Mouse (Mus musculus): Measurements from ENCODE around the gene Hrg. TPM values are rescaled to one million over a fixed set of nuclear protein-coding genes. Genes with fewer than 3 reads are reported as not detected.

Gene Hrg
- not detected in 2 replicates for polyA plus RNA-seq (2012; rRNA removed)

GRCm38 (mm10) chr16:22950840-22951395, at the start of gene Hrg:
Gene Hrg (plus strand): TSS chr16:22951072.
- H3K27ac ChIP-seq (ENCODE audit: insufficient read depth, low read length): no peak within 1 kb of the TSS
- no peak within 1 kb of the TSS for H3K4me3 ChIP-seq (ENCODE audit: extremely low read depth, insufficient read depth, insufficient read length)
- no peaks in the 10 kb centered on the region for H3K27me3 ChIP-seq (ENCODE audit: control insufficient read depth, insufficient read depth, low read length)
- no peak for DNase-seq (ENCODE audit: low read depth in 1 of 2, low spot score in 2 of 2)
- 94% methylated on average over 6 of the region's 6 CpGs for WGBS
- no peaks in the 10 kb centered on the region for H3K4me1 ChIP-seq (ENCODE audit: control insufficient read depth, insufficient read depth, insufficient read length)
- no peaks in the 10 kb centered on the region for H3K36me3 ChIP-seq (ENCODE audit: control insufficient read depth, insufficient read depth, low read length)
- TF ChIP-seq POLR2A (IDR thresholded peaks at IDR 0.05; ENCODE audit: low read depth, low read length) (no peak), CTCF (IDR thresholded peaks at IDR 0.05; ENCODE audit: extremely low read depth, insufficient read depth, insufficient read length, insufficient replicate concordance) (no peak)

GRCm38 (mm10) chr16:22901326-22901725, 49.5 kb upstream of the Hrg start:
- H3K27ac ChIP-seq (ENCODE audit: insufficient read depth, low read length): no peak overlapping the region
- WGBS: 84% methylated on average over 3 of the region's 3 CpGs

GRCm38 (mm10) chr16:22909290-22909689, 41.6 kb upstream of the Hrg start:
- Histone ChIP-seq H3K4me1 (ENCODE audit: control insufficient read depth, insufficient read depth, insufficient read length) (no peaks in the 10 kb centered on the region), H3K27me3 (ENCODE audit: control insufficient read depth, insufficient read depth, low read length) (no peaks in the 10 kb centered on the region), H3K4me3 (ENCODE audit: extremely low read depth, insufficient read depth, insufficient read length) (no peak overlapping the region), H3K36me3 (ENCODE audit: control insufficient read depth, insufficient read depth, low read length) (no peaks in the 10 kb centered on the region), H3K27ac (ENCODE audit: insufficient read depth, low read length) (no peak overlapping the region)
- 93% methylated on average over 6 of the region's 6 CpGs for WGBS
- DNase-seq (ENCODE audit: low read depth in 1 of 2, low spot score in 2 of 2): no peak
- no peak for TF ChIP-seq POLR2A (IDR thresholded peaks at IDR 0.05; ENCODE audit: low read depth, low read length)
- no peak for TF ChIP-seq CTCF (IDR thresholded peaks at IDR 0.05; ENCODE audit: extremely low read depth, insufficient read depth, insufficient read length, insufficient replicate concordance)

More at GRCm38 (mm10) chr16:22901326-22901725, 49.5 kb upstream of the Hrg start:
- no peak for DNase-seq (ENCODE audit: low read depth in 1 of 2, low spot score in 2 of 2)
- Histone ChIP-seq H3K4me1 (ENCODE audit: control insufficient read depth, insufficient read depth, insufficient read length) (no peaks in the 10 kb centered on the region), H3K4me3 (ENCODE audit: extremely low read depth, insufficient read depth, insufficient read length) (no peak overlapping the region), H3K27me3 (ENCODE audit: control insufficient read depth, insufficient read depth, low read length) (no peaks in the 10 kb centered on the region), H3K36me3 (ENCODE audit: control insufficient read depth, insufficient read depth, low read length) (no peaks in the 10 kb centered on the region)
- no peak for TF ChIP-seq CTCF (IDR thresholded peaks at IDR 0.05; ENCODE audit: extremely low read depth, insufficient read depth, insufficient read length, insufficient replicate concordance)
- no peak for TF ChIP-seq POLR2A (IDR thresholded peaks at IDR 0.05; ENCODE audit: low read depth, low read length)

- WGBS: 83% methylated on average over 3 of the region's 3 CpGs
Measured at GRCm38 (mm10) chr16:22911986-22912385, 38.9 kb upstream of the Hrg start.

GRCm38 (mm10) chr16:22912886-22913285, 38.0 kb upstream of the Hrg start:
- H3K4me1 ChIP-seq (ENCODE audit: control insufficient read depth, insufficient read depth, insufficient read length): no peaks in the 10 kb centered on the region
- H3K27me3 ChIP-seq (ENCODE audit: control insufficient read depth, insufficient read depth, low read length): no peaks in the 10 kb centered on the region
- no peak overlapping the region for H3K4me3 ChIP-seq (ENCODE audit: extremely low read depth, insufficient read depth, insufficient read length)
- H3K27ac ChIP-seq (ENCODE audit: insufficient read depth, low read length): no peak overlapping the region
- no peaks in the 10 kb centered on the region for H3K36me3 ChIP-seq (ENCODE audit: control insufficient read depth, insufficient read depth, low read length)
- DNase-seq (ENCODE audit: low read depth in 1 of 2, low spot score in 2 of 2): no peak
- WGBS: 91% methylated on average over 6 of the region's 6 CpGs
- no peak for TF ChIP-seq CTCF (IDR thresholded peaks at IDR 0.05; ENCODE audit: extremely low read depth, insufficient read depth, insufficient read length, insufficient replicate concordance)
- TF ChIP-seq POLR2A (IDR thresholded peaks at IDR 0.05; ENCODE audit: low read depth, low read length): no peak

More at GRCm38 (mm10) chr16:22911986-22912385, 38.9 kb upstream of the Hrg start:
- Histone ChIP-seq H3K27me3 (ENCODE audit: control insufficient read depth, insufficient read depth, low read length) (no peaks in the 10 kb centered on the region), H3K36me3 (ENCODE audit: control insufficient read depth, insufficient read depth, low read length) (no peaks in the 10 kb centered on the region), H3K4me3 (ENCODE audit: extremely low read depth, insufficient read depth, insufficient read length) (no peak overlapping the region), H3K27ac (ENCODE audit: insufficient read depth, low read length) (no peak overlapping the region), H3K4me1 (ENCODE audit: control insufficient read depth, insufficient read depth, insufficient read length) (no peaks in the 10 kb centered on the region)
- DNase-seq (ENCODE audit: low read depth in 1 of 2, low spot score in 2 of 2): no peak
- TF ChIP-seq POLR2A (IDR thresholded peaks at IDR 0.05; ENCODE audit: low read depth, low read length) (no peak), CTCF (IDR thresholded peaks at IDR 0.05; ENCODE audit: extremely low read depth, insufficient read depth, insufficient read length, insufficient replicate concordance) (no peak)

- Histone ChIP-seq H3K27me3 (ENCODE audit: control insufficient read depth, insufficient read depth, low read length) (no peaks in the 10 kb centered on the region), H3K36me3 (ENCODE audit: control insufficient read depth, insufficient read depth, low read length) (no peaks in the 10 kb centered on the region), H3K27ac (ENCODE audit: insufficient read depth, low read length) (no peak overlapping the region), H3K4me3 (ENCODE audit: extremely low read depth, insufficient read depth, insufficient read length) (no peak overlapping the region), H3K4me1 (ENCODE audit: control insufficient read depth, insufficient read depth, insufficient read length) (no peaks in the 10 kb centered on the region)
- DNase-seq (ENCODE audit: low read depth in 1 of 2, low spot score in 2 of 2): no peak
- no peak for TF ChIP-seq CTCF (IDR thresholded peaks at IDR 0.05; ENCODE audit: extremely low read depth, insufficient read depth, insufficient read length, insufficient replicate concordance)
Measured at GRCm38 (mm10) chr16:22914276-22914675, 36.6 kb upstream of the Hrg start.

- Histone ChIP-seq H3K27me3 (ENCODE audit: control insufficient read depth, insufficient read depth, low read length) (no peaks in the 10 kb centered on the region), H3K4me3 (ENCODE audit: extremely low read depth, insufficient read depth, insufficient read length) (no peak within 1 kb of the TSS), H3K36me3 (ENCODE audit: control insufficient read depth, insufficient read depth, low read length) (no peaks in the 10 kb centered on the region), H3K27ac (ENCODE audit: insufficient read depth, low read length) (no peak within 1 kb of the TSS), H3K4me1 (ENCODE audit: control insufficient read depth, insufficient read depth, insufficient read length) (no peaks in the 10 kb centered on the region)
- TF ChIP-seq CTCF (IDR thresholded peaks at IDR 0.05; ENCODE audit: extremely low read depth, insufficient read depth, insufficient read length, insufficient replicate concordance) (no peak), POLR2A (IDR thresholded peaks at IDR 0.05; ENCODE audit: low read depth, low read length) (no peak)
- no peak for DNase-seq (ENCODE audit: low read depth in 1 of 2, low spot score in 2 of 2)
- 90% methylated on average over 5 of the region's 5 CpGs for WGBS
Measured at GRCm38 (mm10) chr16:22918034-22918433, 32.8 kb upstream of the Hrg start, which contains the start of gene Fetub. Gene Fetub (plus strand): TSS chr16:22918334.
